Mouse (Mus musculus) spleen, adult 2 months (tissue): Measurements from ENCODE around the gene Tmem54. TPM values are rescaled to one million over a fixed set of nuclear protein-coding genes. Genes with fewer than 3 reads are reported as not detected.
A peak's percentile ranks its signal among the peaks of the same experiment; 100 is the strongest.

ENCODE experiments used
- DNase-seq, 2 experiments: peaks; one replicate each; pipeline versions ENCODE4 v3.0.0 to v3.0.0-alpha.2; 2012 to 2021; ENCODE audit warnings: low spot score in 2 of 2, low read depth in 1 of 2
- H3K27ac ChIP-seq: fragments of 200-500 bp; 2 replicates; pipeline ENCODE4 v1.5.1; 2012; ENCODE audit warnings: low read length, inconsistent platforms; ENCODE audit not compliant: insufficient read depth
- H3K27me3 ChIP-seq: fragments of 200-500 bp; 2 replicates; pipeline ENCODE4 v1.6.1; 2012; ENCODE audit warnings: mild to moderate bottlenecking, moderate library complexity, low read length, inconsistent platforms; ENCODE audit not compliant: control insufficient read depth, insufficient read depth
- H3K36me3 ChIP-seq: fragments of 200-500 bp; 2 replicates; pipeline ENCODE4 v1.6.1; 2012; ENCODE audit warnings: mild to moderate bottlenecking, low read length, inconsistent platforms; ENCODE audit not compliant: control insufficient read depth, insufficient read depth
- H3K4me1 ChIP-seq: fragments of 200-500 bp; 2 replicates; pipeline ENCODE4 v1.6.1; 2011; ENCODE audit warnings: inconsistent platforms; ENCODE audit not compliant: control insufficient read depth, insufficient read depth, insufficient read length
- H3K4me3 ChIP-seq: fragments of 200-500 bp; 2 replicates; pipeline ENCODE4 v1.5.1; 2011; ENCODE audit warnings: mild to moderate bottlenecking, inconsistent platforms; ENCODE audit not compliant: insufficient read depth, insufficient read length; ENCODE audit errors: extremely low read depth
- CTCF ChIP-seq: fragments of 200-500 bp; IDR thresholded peaks from 2 replicates; pipeline ENCODE4 v1.5.1; 2011; ENCODE audit warnings: mild to moderate bottlenecking, inconsistent platforms; ENCODE audit not compliant: insufficient read depth, insufficient read length, insufficient replicate concordance; ENCODE audit errors: extremely low read depth
- POLR2A ChIP-seq: fragments of 200-500 bp; IDR thresholded peaks from 2 replicates; pipeline ENCODE4 v1.6.1; 2011; ENCODE audit warnings: low read depth, low read length, inconsistent platforms
- WGBS: fragments of 180-500 bp; shearing (Covaris S2); methylation state at CpG from one replicate; pipeline ENCODE4 v1.1.7; 2018; 5-methylcytosine and 5-hydroxymethylcytosine counted together
- polyA plus RNA-seq: library from polyadenylated mRNA; depleted of rRNA; stranded (reverse); fragments of >200 nt; gene quantifications from 2 replicates; pipeline ENCODE4 v1.2.3, GENCODE M21; 2012

The Tmem54 gene
- polyA plus RNA-seq, 1 experiment: 0.60 TPM

DNA sequence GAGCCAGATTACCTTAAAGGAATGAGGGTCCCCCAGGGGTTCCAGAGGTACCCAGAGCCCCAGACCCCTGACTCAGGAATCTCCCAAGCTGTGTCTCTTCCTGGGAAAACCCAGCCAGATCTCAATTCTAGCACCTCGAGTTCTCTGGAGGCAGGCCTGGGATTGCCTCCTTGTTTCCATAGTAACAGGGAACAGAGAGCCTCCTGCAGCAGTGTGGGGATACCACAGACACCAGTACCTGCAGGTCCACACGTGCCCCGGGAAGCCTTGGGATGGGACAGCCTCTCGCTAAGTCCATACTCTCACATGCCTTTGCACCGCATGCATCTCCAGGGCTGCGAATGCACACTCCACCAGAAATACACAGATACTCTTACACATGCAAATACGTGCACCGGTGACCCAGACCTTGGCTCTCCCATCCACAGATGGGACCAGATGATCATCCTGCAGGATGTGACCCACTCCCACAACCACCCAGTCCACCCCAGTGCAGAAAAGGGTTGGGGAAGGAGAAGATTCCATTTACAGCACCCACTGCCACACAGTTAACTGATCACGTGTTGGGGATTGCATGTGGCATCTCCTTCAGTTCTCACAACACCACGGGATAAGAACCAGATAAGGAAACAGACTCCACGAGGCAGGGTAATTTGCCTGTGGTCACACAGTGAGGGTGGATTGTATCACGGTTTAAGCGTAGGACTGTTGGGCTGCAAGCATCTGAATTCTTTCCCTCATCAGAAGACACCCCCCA, 23.4 kb downstream of the Tmem54 start:
- 65% methylated on average over 13 of the region's 13 CpGs for WGBS
- H3K36me3 ChIP-seq: no peaks in the 10 kb centered on the region
- H3K4me3 ChIP-seq: no peak overlapping the region
- H3K27me3 ChIP-seq: peaks cover 8% of the 10 kb centered on the region
- no peak for TF ChIP-seq CTCF
- TF ChIP-seq POLR2A: no peak
- peaks cover 4% of the 10 kb centered on the region; the same call in 1 of the 2 replicates for H3K4me1 ChIP-seq
- no peak for DNase-seq
- H3K27ac ChIP-seq: no peak overlapping the region

DNA sequence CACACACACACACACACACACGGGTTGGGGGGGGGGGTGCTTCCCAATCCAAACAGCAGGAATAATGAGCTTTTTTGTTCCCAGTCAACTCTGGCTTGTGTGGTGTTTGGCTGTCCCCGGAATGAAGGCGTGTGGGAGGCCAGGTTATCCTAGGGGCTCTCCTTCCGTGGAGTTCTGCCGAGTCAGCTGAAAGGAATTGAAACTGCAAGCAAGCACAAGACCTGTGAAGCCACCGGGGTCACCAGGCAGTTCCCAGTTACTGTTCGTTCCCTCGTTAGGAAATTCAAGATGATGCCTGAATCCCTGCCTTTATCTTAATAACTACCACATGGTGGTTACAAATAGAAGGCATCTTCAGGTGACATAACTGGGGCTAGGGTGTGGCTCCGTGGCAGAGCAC, 24.0 kb downstream of the Tmem54 start:
- Histone ChIP-seq H3K36me3 (no peaks in the 10 kb centered on the region), H3K4me1 (peaks cover 4% of the 10 kb centered on the region; the same call in 1 of the 2 replicates), H3K27ac (no peak overlapping the region), H3K27me3 (peaks cover 8% of the 10 kb centered on the region), H3K4me3 (no peak overlapping the region)
- no peak for DNase-seq
- WGBS: 63% methylated on average over 9 of the region's 9 CpGs
- no peak for TF ChIP-seq CTCF
- TF ChIP-seq POLR2A: no peak

DNA sequence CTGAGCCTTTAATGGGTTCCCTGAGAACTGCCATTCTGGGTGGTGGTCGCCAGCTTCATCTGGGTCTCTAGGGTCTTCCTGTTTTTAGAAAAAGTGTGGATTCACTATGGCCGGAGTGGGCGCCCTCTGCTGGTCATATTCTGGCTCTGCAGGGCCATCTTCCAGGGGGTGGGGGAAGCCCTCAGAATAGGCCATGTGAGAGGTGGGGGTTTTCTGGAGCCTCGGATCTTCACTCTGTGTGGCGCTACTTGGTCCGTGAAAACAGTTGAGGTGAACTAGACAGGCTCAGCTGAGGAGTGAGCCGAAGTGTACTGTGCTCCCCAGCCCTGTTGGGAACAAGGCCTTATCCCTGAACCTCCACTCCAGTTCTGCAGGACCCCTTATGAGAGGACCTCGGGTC, 24.8 kb downstream of the Tmem54 start:
- DNase-seq: peak in 1 of 2 experiments; percentile 29
- Histone ChIP-seq H3K27me3 (peaks cover 6% of the 10 kb centered on the region), H3K36me3 (no peaks in the 10 kb centered on the region), H3K4me3 (peak overlapping the region; percentile 15; the same call in 1 of the 2 replicates), H3K4me1 (peaks cover 4% of the 10 kb centered on the region; the same call in 1 of the 2 replicates), H3K27ac (0 out of 2 replicates have a peak overlapping the region, but pooled peaks have one; percentile 13)
- 2% methylated on average over 8 of the region's 8 CpGs for WGBS
- TF ChIP-seq POLR2A (no peak), CTCF (peak; percentile 69; the same call in 1 of the 2 replicates)

GRCm38 (mm10) chr4:129130755-129131303, 25.5 kb downstream of the Tmem54 start:
- DNase-seq: peak; percentile 29 to 43
- Histone ChIP-seq H3K36me3 (no peaks in the 10 kb centered on the region), H3K27me3 (peaks cover 2% of the 10 kb centered on the region), H3K4me3 (peak overlapping the region; percentile 46; the same call in 1 of the 2 replicates), H3K4me1 (peaks cover 4% of the 10 kb centered on the region; the same call in 1 of the 2 replicates), H3K27ac (no peak overlapping the region)
- TF ChIP-seq POLR2A (no peak), CTCF (no peak)
- 4% methylated on average over 16 of the region's 17 CpGs for WGBS

DNA sequence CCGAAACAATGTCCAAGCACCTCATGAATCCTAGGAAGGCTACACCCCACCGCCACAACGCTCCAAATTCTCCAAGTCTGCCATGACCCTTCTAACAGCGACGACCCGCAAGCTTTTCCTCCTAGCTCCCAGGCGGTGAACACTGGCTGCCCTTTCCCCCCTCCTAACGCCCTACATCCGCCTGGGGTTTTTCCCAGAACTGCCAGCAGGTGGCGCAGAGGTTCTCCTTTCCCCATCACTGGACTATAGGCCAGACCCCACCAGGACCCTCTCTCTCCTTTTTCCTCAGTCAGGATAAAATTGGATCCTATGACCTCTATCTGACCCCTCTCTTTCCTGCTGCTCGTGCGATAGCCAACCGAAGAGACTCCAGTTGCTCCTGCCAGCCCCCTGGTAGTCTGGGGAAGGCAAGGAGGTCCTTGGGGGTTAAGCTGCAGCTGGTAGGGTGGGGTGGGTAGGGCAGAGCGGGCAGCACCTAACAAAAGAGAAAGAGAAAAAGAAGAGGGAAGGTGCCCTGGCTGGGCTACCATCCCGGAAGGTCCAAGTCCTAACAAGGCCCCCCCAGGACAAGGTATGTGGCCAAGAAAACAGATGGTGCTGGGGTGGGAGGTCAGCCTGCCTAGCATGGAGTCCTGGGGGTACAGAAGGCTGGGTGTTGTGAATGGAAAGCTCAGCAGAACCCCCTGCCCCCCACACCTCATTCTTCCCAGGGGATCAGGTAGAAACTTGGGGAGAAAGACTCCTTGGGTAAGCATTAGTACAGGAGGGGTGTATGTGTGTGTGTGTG, 29.6 kb downstream of the Tmem54 start:
- Histone ChIP-seq H3K27me3 (peaks cover 14% of the 10 kb centered on the region), H3K4me3 (no peak overlapping the region), H3K36me3 (no peaks in the 10 kb centered on the region), H3K27ac (no peak overlapping the region), H3K4me1 (peaks cover 4% of the 10 kb centered on the region)
- no peak for TF ChIP-seq POLR2A
- peak; percentile 77; the same call in 1 of the 2 replicates for TF ChIP-seq CTCF
- WGBS: 14% methylated on average over 15 of the region's 15 CpGs
- DNase-seq: peak in 1 of 2 experiments; percentile 56

DNA sequence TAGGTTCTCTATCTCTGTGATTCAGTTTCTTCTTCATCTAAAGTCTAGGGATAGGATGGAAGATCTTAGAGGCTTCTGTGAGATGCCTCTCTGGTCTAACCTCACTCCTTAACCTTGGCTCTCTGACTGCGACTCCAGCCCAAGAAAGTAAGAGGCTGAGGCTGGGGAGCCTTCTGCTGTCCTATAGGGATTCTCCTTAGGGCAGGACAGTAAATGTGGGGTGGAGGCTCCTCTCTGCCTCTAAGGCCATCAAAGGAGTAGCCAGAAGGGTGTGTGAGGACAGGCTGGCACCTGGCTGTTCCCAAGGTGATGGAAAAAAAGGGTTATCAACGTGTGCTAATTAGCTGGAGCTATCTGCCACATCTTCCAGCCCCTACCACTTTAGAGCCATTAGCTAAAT, 30.3 kb downstream of the Tmem54 start:
- peaks cover 14% of the 10 kb centered on the region for H3K27me3 ChIP-seq

GRCm38 (mm10) chr4:129136189-129136578, 30.8 kb downstream of the Tmem54 start:
- Histone ChIP-seq H3K36me3 (no peaks in the 10 kb centered on the region), H3K27me3 (peaks cover 14% of the 10 kb centered on the region), H3K4me3 (no peak overlapping the region), H3K4me1 (no peaks in the 10 kb centered on the region; the same call in 1 of the 2 replicates), H3K27ac (no peak overlapping the region)
- WGBS: 35% methylated on average over 9 of the region's 9 CpGs
- TF ChIP-seq POLR2A: no peak
- no peak for TF ChIP-seq CTCF
- DNase-seq: no peak

More for the DNA sequence above, 30.3 kb downstream of the Tmem54 start:
- Histone ChIP-seq H3K27ac (no peak overlapping the region), H3K4me3 (no peak overlapping the region), H3K36me3 (no peaks in the 10 kb centered on the region), H3K4me1 (no peaks in the 10 kb centered on the region; the same call in 1 of the 2 replicates)
- WGBS: 63% methylated on average over 2 of the region's 2 CpGs
- no peak for TF ChIP-seq POLR2A
- no peak for TF ChIP-seq CTCF
- no peak for DNase-seq
